Mouse (Mus musculus) Patski (cell line): ENCODE results near the gene Tnk2. TPM values are rescaled to one million over a fixed set of nuclear protein-coding genes. Genes with fewer than 3 reads are reported as not detected.

Experiments used
- ATAC-seq: fragments of 100-300 bp; one replicate; pipeline ENCODE4 v1.8.0; 2021
- CTCF ChIA-PET: fragments of 350-600 bp; sonication (Branson Sonifier 250); formaldehyde crosslinking; loops from one replicate; lab custom pipeline; 2022; ENCODE audit warnings: inconsistent platforms; lab: Charles Lee
- POLR2A ChIA-PET: fragments of 350-600 bp; sonication (Branson Sonifier 250); formaldehyde crosslinking; loops from one replicate; lab custom pipeline; 2022; ENCODE audit warnings: antibody characterized with exemption, inconsistent platforms; lab: Charles Lee
- DNase-seq: peaks from one replicate; pipeline ENCODE4 v3.0.0-alpha.2; 2011; ENCODE audit warnings: low read depth, low spot score
- H3K27me3 ChIP-seq: fragments of 371-371 bp; one replicate; pipeline ENCODE4 v1.5.1; 2021
- CTCF ChIP-seq: fragments of 100-300 bp; IDR thresholded peaks from one replicate; pipeline ENCODE4 v1.5.1; 2021
- in situ Hi-C: fragments of 300-500 bp; cut with MboI; formaldehyde crosslinking; loops from 3 replicates; pipeline ENCODE4 v1.11.1; 2018; ENCODE audit warnings: low pct_unique_long_range_greater_than_20kb, mixed read lengths
- polyA plus RNA-seq: library from polyadenylated mRNA; unstranded; gene quantifications from one replicate; pipeline ENCODE4 v1.2.3, GENCODE M21; 2021

Tnk2 gene
- polyA plus RNA-seq, 1 experiment from 2014 or later, result 72.0 TPM

DNA sequence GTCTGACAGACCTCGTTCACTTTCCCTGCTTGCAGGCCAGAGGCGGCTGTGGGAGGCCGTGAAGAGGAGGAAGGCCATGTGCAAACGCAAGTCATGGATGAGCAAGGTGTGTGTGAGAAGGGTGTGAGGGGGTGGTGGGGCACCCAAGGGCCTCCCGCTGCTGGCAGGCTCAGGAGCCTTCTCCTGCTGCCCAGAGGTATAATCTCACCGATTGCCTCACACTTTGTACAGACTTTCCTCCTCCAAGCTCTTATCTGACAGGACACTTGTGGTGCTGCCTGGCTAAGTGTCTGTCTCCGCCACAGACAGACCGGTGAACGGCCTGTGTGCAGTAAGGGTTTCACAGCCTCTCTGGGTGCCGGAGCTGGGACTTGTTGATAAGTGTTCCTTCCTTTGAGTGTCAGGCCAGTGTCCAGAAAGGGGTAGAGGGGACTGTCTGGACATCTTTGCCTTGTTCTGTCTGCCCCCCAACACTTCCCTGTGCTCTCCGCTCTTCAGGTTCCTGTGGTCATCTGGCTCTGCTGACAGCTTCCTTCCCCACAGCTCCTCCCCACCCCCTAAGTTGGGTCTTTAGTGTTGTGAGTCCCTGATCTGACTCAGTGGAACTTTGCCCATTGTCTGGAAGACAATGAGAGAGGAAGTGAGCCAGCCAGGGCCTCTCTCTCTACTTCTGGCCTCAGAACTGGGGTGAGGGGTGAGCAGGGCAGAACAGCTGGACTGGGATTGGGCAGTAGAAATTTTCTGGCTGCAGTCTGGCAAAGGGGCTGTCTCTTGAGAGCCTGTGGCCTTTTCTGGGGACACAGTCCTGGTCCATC lies 22.4 kb downstream of the Tnk2 start:
- TF ChIP-seq CTCF, result no peak
- POLR2A ChIA-PET, result no interaction called here
- ATAC-seq (no peak), DNase-seq (no peak)
- H3K27me3 ChIP-seq, result no peaks in the 10 kb centered on the region
- in situ Hi-C loops, result no loop called here
- CTCF ChIA-PET, result interaction anchor here (1.6 to 6.6 kb wide), 3 partner anchors 10 to 17 kb away, joined by 3 to 51 read pairs (median 8); no protein-coding TSS in a partner anchor

DNA sequence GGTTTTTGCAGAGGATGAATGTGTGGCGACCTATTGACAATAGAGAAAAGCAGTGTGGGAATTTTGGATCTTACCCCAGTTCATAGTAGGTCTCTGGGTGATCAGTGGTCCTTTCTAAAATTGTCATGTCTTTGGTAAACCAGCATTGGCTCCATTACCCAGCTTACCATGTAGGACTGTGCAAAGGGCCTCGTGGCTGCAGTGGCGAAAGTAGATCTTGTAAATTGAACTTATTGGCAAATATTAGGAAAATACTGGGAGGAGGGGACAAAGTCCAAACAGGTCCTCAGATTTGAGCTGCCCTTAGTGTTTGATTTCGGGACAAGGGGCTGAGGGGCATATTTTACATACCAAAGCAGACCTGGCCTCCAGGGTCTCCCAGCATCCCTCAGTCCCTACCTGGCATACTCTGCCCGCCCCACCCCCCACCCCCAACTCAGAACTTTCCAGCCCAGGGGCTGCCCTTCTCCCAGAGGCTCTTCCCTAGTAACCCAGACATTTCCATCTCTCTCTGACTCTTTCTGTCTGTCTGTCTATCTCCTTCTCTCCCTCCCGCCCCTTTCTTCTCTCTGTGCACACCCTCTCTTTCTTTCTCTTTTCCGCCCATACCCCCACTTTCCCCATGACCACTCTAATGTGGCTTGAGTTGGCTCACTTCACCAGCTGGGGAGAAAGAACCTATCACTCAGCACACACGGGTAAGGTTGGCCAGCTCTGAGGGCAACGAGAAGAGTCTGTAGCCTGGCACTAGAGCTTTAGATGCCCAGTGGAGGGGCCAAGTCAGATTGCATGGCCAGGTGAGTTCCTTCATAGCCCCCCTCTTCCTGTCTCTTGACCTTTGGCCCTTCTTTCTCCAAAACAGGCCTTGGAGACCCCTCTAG lies 23.2 kb downstream of the Tnk2 start:
- in situ Hi-C loops, result no loop called here
- no peak for ATAC-seq
- H3K27me3 ChIP-seq, result no peaks in the 10 kb centered on the region
- ChIA-PET POLR2A (no interaction called here), CTCF (interaction anchor here (1.1 to 2.2 kb wide), 3 partner anchors 10 to 29 kb away, joined by 3 to 8 read pairs (median 6); no protein-coding TSS in a partner anchor)
- DNase-seq, result no peak
- TF ChIP-seq CTCF, result no peak

DNA sequence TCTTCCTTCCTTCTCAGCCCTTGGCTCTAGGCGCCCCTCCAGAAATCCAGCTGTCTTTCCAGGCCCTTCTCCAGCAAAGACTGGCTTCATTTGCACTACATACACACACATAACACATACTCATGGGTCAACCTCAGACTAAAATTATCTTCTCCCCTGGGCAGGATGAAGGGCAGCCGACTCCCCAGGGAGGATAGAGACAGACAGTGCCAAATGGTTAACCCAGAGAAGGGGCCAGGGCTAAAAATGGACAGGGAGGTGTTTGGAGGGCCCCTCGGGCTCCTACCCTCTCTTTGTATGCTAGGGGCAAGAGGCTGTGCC lies 23.8 kb downstream of the Tnk2 start:
- CTCF ChIA-PET, result interaction anchor here (1.1 to 2.2 kb wide), 3 partner anchors 11 to 29 kb away, joined by 3 to 8 read pairs (median 6); no protein-coding TSS in a partner anchor
- TF ChIP-seq CTCF, result no peak
- H3K27me3 ChIP-seq, result no peaks in the 10 kb centered on the region
- DNase-seq (no peak), ATAC-seq (no peak)
- in situ Hi-C loops, result no loop called here
- POLR2A ChIA-PET, result no interaction called here

- in situ Hi-C loops, result no loop called here
- no peaks in the 10 kb centered on the region for H3K27me3 ChIP-seq
- DNase-seq (no peak), ATAC-seq (no peak)
- no peak for TF ChIP-seq CTCF
- CTCF ChIA-PET, result interaction anchor here (1.1 to 2.2 kb wide), 4 partner anchors 11 to 30 kb away, joined by 3 to 8 read pairs (median 4); no protein-coding TSS in a partner anchor
- POLR2A ChIA-PET, result interaction anchor here (0.6 kb wide), 1 partner anchor 20 kb away, joined by 4 read pairs; no protein-coding TSS in a partner anchor
Measured at GRCm38 (mm10) chr16:32668030-32668429, 24.4 kb downstream of the Tnk2 start.

GRCm38 (mm10) chr16:32668472-32668871 lies 24.8 kb downstream of the Tnk2 start:
- ChIA-PET CTCF (interaction anchor here (1.1 to 1.5 kb wide), 3 partner anchors 12 to 30 kb away, joined by 3 to 6 read pairs (median 3); no protein-coding TSS in a partner anchor), POLR2A (interaction anchor here (0.6 kb wide), 1 partner anchor 21 kb away, joined by 4 read pairs; no protein-coding TSS in a partner anchor)
- DNase-seq (no peak), ATAC-seq (no peak)
- H3K27me3 ChIP-seq, result no peaks in the 10 kb centered on the region
- TF ChIP-seq CTCF, result no peak
- in situ Hi-C loops, result no loop called here

GRCm38 (mm10) chr16:32669243-32669642 lies 25.6 kb downstream of the Tnk2 start:
- TF ChIP-seq CTCF, result no peak
- in situ Hi-C loops, result no loop called here
- H3K27me3 ChIP-seq, result no peaks in the 10 kb centered on the region
- ATAC-seq (no peak), DNase-seq (no peak)
- CTCF ChIA-PET, result interaction anchor here (1.4 kb wide), 1 partner anchor 14 kb away, joined by 3 read pairs; no protein-coding TSS in a partner anchor
- POLR2A ChIA-PET, result no interaction called here

DNA sequence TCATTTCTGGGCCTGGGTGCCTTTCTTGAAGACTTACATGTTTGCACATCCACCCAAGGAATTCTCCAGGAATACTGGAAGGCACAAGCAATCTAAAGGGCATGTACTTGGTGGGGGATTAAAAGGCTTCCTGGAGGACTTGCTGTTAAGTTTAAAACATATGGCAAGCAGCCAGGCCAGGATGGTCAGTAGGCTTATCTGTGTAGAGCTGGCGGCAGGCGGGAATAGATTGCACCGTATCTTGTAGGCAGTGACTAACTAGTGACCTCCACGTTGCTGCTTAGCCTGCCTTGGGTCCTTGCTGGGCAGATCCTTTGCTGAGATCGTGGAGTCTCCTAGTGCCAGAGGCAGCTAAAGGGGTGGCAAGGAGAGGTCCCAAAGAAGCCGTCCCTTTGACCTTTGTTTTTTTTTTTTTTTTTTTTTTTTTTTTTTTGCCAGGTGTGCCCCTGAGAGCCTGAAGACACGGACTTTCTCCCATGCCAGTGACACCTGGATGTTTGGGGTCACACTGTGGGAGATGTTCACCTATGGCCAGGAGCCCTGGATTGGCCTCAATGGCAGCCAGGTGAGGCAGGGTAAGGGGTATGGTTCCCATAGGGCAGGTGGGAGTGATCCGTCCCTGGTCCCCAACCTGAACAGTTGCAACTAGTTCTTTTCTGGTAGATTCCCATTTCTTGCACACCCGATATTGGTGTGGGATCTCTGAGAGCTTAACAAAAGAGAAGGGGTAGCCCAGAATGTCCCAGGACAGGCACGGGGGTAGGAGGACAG lies 26.9 kb downstream of the Tnk2 start:
- ChIA-PET CTCF (interaction anchor here (1.1 to 1.6 kb wide), 2 partner anchors 9 to 12 kb away, joined by 3 read pairs; no protein-coding TSS in a partner anchor), POLR2A (interaction anchor here (0.6 to 1.4 kb wide), 3 partner anchors 9 to 33 kb away, joined by 3 to 6 read pairs (median 3); no protein-coding TSS in a partner anchor)
- in situ Hi-C loops, result no loop called here
- no peak for TF ChIP-seq CTCF
- no peak for ATAC-seq
- DNase-seq, result no peak
- H3K27me3 ChIP-seq, result no peaks in the 10 kb centered on the region

- H3K27me3 ChIP-seq, result no peaks in the 10 kb centered on the region
- in situ Hi-C loops, result no loop called here
- no peak for DNase-seq
- ChIA-PET POLR2A (no interaction called here), CTCF (interaction anchor here (0.8 to 1.6 kb wide), 3 partner anchors 10 to 12 kb away, joined by 3 read pairs; no protein-coding TSS in a partner anchor)
- no peak for TF ChIP-seq CTCF
- ATAC-seq, result no peak
Measured at GRCm38 (mm10) chr16:32671206-32671887, 27.7 kb downstream of the Tnk2 start.

- H3K27me3 ChIP-seq, result no peaks in the 10 kb centered on the region
- DNase-seq, result no peak
- TF ChIP-seq CTCF, result no peak
- in situ Hi-C loops, result no loop called here
- ChIA-PET CTCF (interaction anchor here (0.8 to 1.6 kb wide), 2 partner anchors 11 to 13 kb away, joined by 3 read pairs; no protein-coding TSS in a partner anchor), POLR2A (no interaction called here)
- no peak for ATAC-seq
Measured at GRCm38 (mm10) chr16:32672250-32672649, 28.6 kb downstream of the Tnk2 start.
